Mouse (Mus musculus): ENCODE results near the gene Nop58.

DNA sequence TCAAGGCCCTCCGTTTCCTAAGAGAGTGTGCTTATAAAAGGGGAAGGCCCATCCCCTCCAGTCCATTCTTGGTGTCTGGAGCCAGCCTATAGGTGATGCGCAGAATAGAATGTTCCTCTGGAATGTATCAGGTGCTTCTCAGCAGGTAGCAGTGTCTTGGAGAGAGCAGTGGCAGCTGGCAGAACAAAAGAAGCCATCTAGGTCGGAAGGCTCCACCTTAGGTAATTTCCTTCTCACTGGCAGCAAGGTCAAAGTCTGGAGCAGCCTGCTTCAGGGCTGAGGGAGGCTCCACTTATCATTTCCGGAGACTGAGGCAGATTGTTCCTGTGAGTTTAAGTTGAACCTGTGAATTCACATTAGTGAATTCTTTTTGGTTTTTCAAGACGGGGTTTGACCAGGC, 13.0 kb downstream of the Nop58 start:
- TF ChIP-seq TBP (conservative IDR thresholded peaks at IDR 0.05; ENCODE audit: low read depth, low read length) (no peak), CHD1 (IDR thresholded peaks at IDR 0.05; ENCODE audit: low read depth, low read length) (no peak), ZC3H11A (IDR thresholded peaks at IDR 0.05; ENCODE audit: low read depth, low read length) (no peak), USF1 (IDR thresholded peaks at IDR 0.05; ENCODE audit: low read depth, low read length) (no peak), CTCF (conservative IDR thresholded peaks at IDR 0.05 in 1 of 2, IDR thresholded peaks at IDR 0.05 in 1 of 2; ENCODE audit: low read depth in 2 of 2, low read length in 2 of 2) (no peak), HCFC1 (IDR thresholded peaks at IDR 0.05; ENCODE audit: low read depth, low read length) (no peak), GABPA (IDR thresholded peaks at IDR 0.05; ENCODE audit: insufficient replicate concordance, low read depth, low read length) (no peak), JUND (conservative IDR thresholded peaks at IDR 0.05; ENCODE audit: low read depth, low read length) (no peak), UBTF (IDR thresholded peaks at IDR 0.05; ENCODE audit: low read depth, low read length) (no peak), PAX5 (IDR thresholded peaks at IDR 0.05; ENCODE audit: low read length) (no peak), POLR2A (IDR thresholded peaks at IDR 0.05; ENCODE audit: low read depth, low read length) (no peak; the same call in 1 of the 2 replicates), ZMIZ1 (IDR thresholded peaks at IDR 0.05; ENCODE audit: low read depth, low read length) (no peak)
